Mouse (Mus musculus): Measurements from ENCODE around the gene Slc6a20a. TPM values are rescaled to one million over a fixed set of nuclear protein-coding genes. Genes with fewer than 3 reads are reported as not detected.
"Not testable (repeated sequence)": the region's sequence is repeated elsewhere in the genome, so short reads cannot be mapped to it uniquely, and the experiment has no call there.

Slc6a20a gene
- polyA plus RNA-seq, 1 experiment from 2014 or later = 1.2 TPM

GRCm38 (mm10) chr9:123683704-123684103 lies 5.0 kb upstream of the Slc6a20a start:
- ATAC-seq (ENCODE audit: low read depth) (no peak), DNase-seq (no peak)
- peaks cover 10% of the 10 kb centered on the region for H3K4me1 ChIP-seq (replicated peaks)
- H3K27me3 ChIP-seq = peaks cover 38% of the 10 kb centered on the region
- 33% methylated on average over 3 of the region's 3 CpGs for WGBS (ENCODE audit: insufficient replicate concordance)
- H3K4me2 ChIP-seq = no peak overlapping the region
- no peaks in the 10 kb centered on the region for H3K9me3 ChIP-seq (replicated peaks)
- H3K36me3 ChIP-seq = no peaks in the 10 kb centered on the region
- H3K27ac ChIP-seq = no peak overlapping the region
- H3K9ac ChIP-seq = no peak overlapping the region
- no peak overlapping the region for H3K4me3 ChIP-seq (replicated peaks)

GRCm38 (mm10) chr9:123679198-123679597 lies 513 bp upstream of the Slc6a20a start:
- ATAC-seq (ENCODE audit: low read depth) (no peak), DNase-seq (no peak)
- Histone ChIP-seq H3K9ac (peak overlapping the region; percentile 77), H3K36me3 (no peaks in the 10 kb centered on the region), H3K27ac (no peak overlapping the region), H3K9me3 (replicated peaks) (no peaks in the 10 kb centered on the region), H3K4me3 (replicated peaks) (peak overlapping the region; percentile 72), H3K27me3 (peaks cover 83% of the 10 kb centered on the region), H3K4me1 (replicated peaks) (peaks cover 18% of the 10 kb centered on the region), H3K4me2 (peak overlapping the region; percentile 96)
- 26% methylated on average over 2 of the region's 2 CpGs for WGBS (ENCODE audit: insufficient replicate concordance)

GRCm38 (mm10) chr9:123665645-123666044 lies 13.0 kb downstream of the Slc6a20a start:
- H3K4me1 ChIP-seq (replicated peaks) = no peaks in the 10 kb centered on the region
- H3K9me3 ChIP-seq (replicated peaks) = no peaks in the 10 kb centered on the region
- H3K4me2 ChIP-seq = no peak overlapping the region
- no peaks in the 10 kb centered on the region; the same call in 1 of the 2 replicates for H3K27me3 ChIP-seq
- H3K27ac ChIP-seq = no peak overlapping the region
- WGBS (ENCODE audit: insufficient replicate concordance) = 35% methylated on average over 5 of the region's 5 CpGs
- H3K9ac ChIP-seq = no peak overlapping the region
- H3K4me3 ChIP-seq (replicated peaks) = no peak overlapping the region
- DNase-seq = peak; percentile 14
- ATAC-seq (ENCODE audit: low read depth) = no peak
- no peaks in the 10 kb centered on the region for H3K36me3 ChIP-seq

GRCm38 (mm10) chr9:123659986-123660676 lies 18.6 kb downstream of the Slc6a20a start:
- 71% methylated on average over 18 of the region's 18 CpGs for WGBS (ENCODE audit: insufficient replicate concordance)
- H3K9me3 ChIP-seq (replicated peaks); H3K36me3 ChIP-seq; H3K27me3 ChIP-seq; H3K4me1 ChIP-seq (replicated peaks); H3K27ac ChIP-seq; H3K9ac ChIP-seq; ATAC-seq (ENCODE audit: low read depth); H3K4me3 ChIP-seq (replicated peaks); H3K4me2 ChIP-seq; DNase-seq: not testable (repeated sequence)

GRCm38 (mm10) chr9:123658981-123659380 lies 19.7 kb downstream of the Slc6a20a start:
- ATAC-seq (ENCODE audit: low read depth) (no peak), DNase-seq (no peak)
- no peak overlapping the region for H3K27ac ChIP-seq
- H3K4me1 ChIP-seq (replicated peaks) = no peaks in the 10 kb centered on the region
- no peaks in the 10 kb centered on the region for H3K36me3 ChIP-seq
- no peak overlapping the region for H3K4me3 ChIP-seq (replicated peaks)
- H3K27me3 ChIP-seq = no peaks in the 10 kb centered on the region; the same call in 1 of the 2 replicates
- H3K9me3 ChIP-seq (replicated peaks) = no peaks in the 10 kb centered on the region
- no peak overlapping the region for H3K4me2 ChIP-seq
- no peak overlapping the region for H3K9ac ChIP-seq

GRCm38 (mm10) chr9:123657457-123657856 lies 21.2 kb downstream of the Slc6a20a start:
- H3K4me3 ChIP-seq (replicated peaks) = no peak overlapping the region
- no peaks in the 10 kb centered on the region for H3K36me3 ChIP-seq
- DNase-seq (no peak), ATAC-seq (ENCODE audit: low read depth) (no peak)
- H3K4me1 ChIP-seq (replicated peaks) = no peaks in the 10 kb centered on the region
- H3K9ac ChIP-seq = no peak overlapping the region
- WGBS (ENCODE audit: insufficient replicate concordance) = 22% methylated on average over 3 of the region's 3 CpGs
- H3K27ac ChIP-seq = no peak overlapping the region
- H3K4me2 ChIP-seq = no peak overlapping the region
- H3K9me3 ChIP-seq (replicated peaks) = no peaks in the 10 kb centered on the region
- no peaks in the 10 kb centered on the region; the same call in 1 of the 2 replicates for H3K27me3 ChIP-seq

- no peak overlapping the region for H3K9ac ChIP-seq
- H3K4me2 ChIP-seq = no peak overlapping the region
- 51% methylated on average over 4 of the region's 4 CpGs for WGBS (ENCODE audit: insufficient replicate concordance)
- no peaks in the 10 kb centered on the region for H3K27me3 ChIP-seq
- ATAC-seq (ENCODE audit: low read depth) (no peak), DNase-seq (no peak)
- no peak overlapping the region for H3K4me3 ChIP-seq (replicated peaks)
- no peaks in the 10 kb centered on the region for H3K36me3 ChIP-seq
- H3K9me3 ChIP-seq (replicated peaks) = no peaks in the 10 kb centered on the region
- no peaks in the 10 kb centered on the region for H3K4me1 ChIP-seq (replicated peaks)
- no peak overlapping the region for H3K27ac ChIP-seq
These were observed 27.3 kb downstream of the Slc6a20a start for GRCm38 (mm10) chr9:123651369-123651768.

GRCm38 (mm10) chr9:123649785-123650511 lies 28.7 kb downstream of the Slc6a20a start:
- H3K4me1 ChIP-seq (replicated peaks) = no peaks in the 10 kb centered on the region
- H3K9me3 ChIP-seq (replicated peaks) = no peaks in the 10 kb centered on the region
- H3K27ac ChIP-seq = no peak overlapping the region
- no peak overlapping the region for H3K9ac ChIP-seq
- ATAC-seq (ENCODE audit: low read depth) (no peak), DNase-seq (no peak)
- no peak overlapping the region for H3K4me3 ChIP-seq (replicated peaks)
- H3K36me3 ChIP-seq = no peaks in the 10 kb centered on the region
- no peak overlapping the region for H3K4me2 ChIP-seq
- 58% methylated on average over 2 of the region's 2 CpGs for WGBS (ENCODE audit: insufficient replicate concordance)
- no peaks in the 10 kb centered on the region for H3K27me3 ChIP-seq

GRCm38 (mm10) chr9:123640106-123640505 lies 38.6 kb downstream of the Slc6a20a start:
- no peak overlapping the region for H3K27ac ChIP-seq

GRCm38 (mm10) chr9:123638668-123639089 lies 40.0 kb downstream of the Slc6a20a start:
- no peaks in the 10 kb centered on the region for H3K4me1 ChIP-seq (replicated peaks)
- no peak for ATAC-seq (ENCODE audit: low read depth)

More at GRCm38 (mm10) chr9:123640106-123640505, 38.6 kb downstream of the Slc6a20a start:
- no peaks in the 10 kb centered on the region for H3K36me3 ChIP-seq
- WGBS (ENCODE audit: insufficient replicate concordance) = 44% methylated on average over 1 of the region's 1 CpGs
- no peak overlapping the region for H3K4me3 ChIP-seq (replicated peaks)
- no peak overlapping the region for H3K4me2 ChIP-seq
- H3K9me3 ChIP-seq (replicated peaks) = no peaks in the 10 kb centered on the region
- no peak overlapping the region for H3K9ac ChIP-seq
- H3K27me3 ChIP-seq = no peaks in the 10 kb centered on the region
- no peaks in the 10 kb centered on the region for H3K4me1 ChIP-seq (replicated peaks)
- no peak for ATAC-seq (ENCODE audit: low read depth)
- no peak for DNase-seq

GRCm38 (mm10) chr9:123638231-123638630 lies 40.5 kb downstream of the Slc6a20a start:
- Histone ChIP-seq H3K4me1 (replicated peaks) (no peaks in the 10 kb centered on the region), H3K27ac (no peak overlapping the region), H3K27me3 (no peaks in the 10 kb centered on the region), H3K4me2 (no peak overlapping the region), H3K9me3 (replicated peaks) (no peaks in the 10 kb centered on the region), H3K9ac (no peak overlapping the region), H3K36me3 (no peaks in the 10 kb centered on the region), H3K4me3 (replicated peaks) (no peak overlapping the region)
- ATAC-seq (ENCODE audit: low read depth) (no peak), DNase-seq (no peak)

More at GRCm38 (mm10) chr9:123638668-123639089, 40.0 kb downstream of the Slc6a20a start:
- H3K9ac ChIP-seq = no peak overlapping the region
- no peak overlapping the region for H3K4me2 ChIP-seq
- 17% methylated on average over 1 of the region's 1 CpGs for WGBS (ENCODE audit: insufficient replicate concordance)
- no peaks in the 10 kb centered on the region for H3K36me3 ChIP-seq
- no peak overlapping the region for H3K4me3 ChIP-seq (replicated peaks)
- no peak overlapping the region for H3K27ac ChIP-seq
- no peaks in the 10 kb centered on the region for H3K9me3 ChIP-seq (replicated peaks)
- DNase-seq = no peak
- H3K27me3 ChIP-seq = no peaks in the 10 kb centered on the region

- H3K36me3 ChIP-seq = no peaks in the 10 kb centered on the region
- H3K9ac ChIP-seq = no peak overlapping the region
- H3K4me3 ChIP-seq (replicated peaks) = no peak overlapping the region
- H3K27ac ChIP-seq = no peak overlapping the region
- DNase-seq (no peak), ATAC-seq (ENCODE audit: low read depth) (no peak)
- H3K27me3 ChIP-seq = no peaks in the 10 kb centered on the region
- no peak overlapping the region for H3K4me2 ChIP-seq
- H3K4me1 ChIP-seq (replicated peaks) = no peaks in the 10 kb centered on the region
- 57% methylated on average over 5 of the region's 5 CpGs for whole genome bisulfite sequencing (ENCODE audit: insufficient replicate concordance)
- H3K9me3 ChIP-seq (replicated peaks) = no peaks in the 10 kb centered on the region
These were observed 41.9 kb downstream of the Slc6a20a start for GRCm38 (mm10) chr9:123636771-123637170.

All from liver, embryonic 13.5 days (tissue).